Mouse (Mus musculus) forebrain, embryonic 14.5 days (tissue): ENCODE data around the gene Cpe. TPM values are rescaled to one million over a fixed set of nuclear protein-coding genes. Genes with fewer than 3 reads are reported as not detected.

ENCODE experiments used
- ATAC-seq: fragments of 200-750 bp; cut with Nextera tagmentation; 2 replicates; pipeline ENCODE4 v1.8.0; 2017; ENCODE audit warnings: mild to moderate bottlenecking, moderate library complexity
- DNase-seq: peaks from one replicate; pipeline ENCODE4 v3.0.0-alpha.2; 2015; ENCODE audit warnings: low spot score
- H3K27ac ChIP-seq: fragments of 300-500 bp; sonication (generic); 2 replicates; pipeline ENCODE4 v1.5.1; 2014; ENCODE audit warnings: low read depth, mild to moderate bottlenecking, control low read depth, low read length, moderate library complexity
- H3K27me3 ChIP-seq: fragments of 300-500 bp; sonication (generic); replicated peaks from 2 replicates; pipeline ENCODE4 v1.6.1; 2014; ENCODE audit warnings: low read length, control low read depth, mixed read lengths; ENCODE audit not compliant: control insufficient read depth, insufficient read depth
- H3K36me3 ChIP-seq: fragments of 300-500 bp; sonication (generic); 2 replicates; pipeline ENCODE4 v1.6.1; 2014; ENCODE audit warnings: low read length, control low read depth; ENCODE audit not compliant: control insufficient read depth, insufficient read depth
- H3K4me1 ChIP-seq: fragments of 300-500 bp; sonication (generic); 2 replicates; pipeline ENCODE4 v1.6.1; 2014; ENCODE audit warnings: antibody characterized with exemption, low read length, control low read depth; ENCODE audit not compliant: control insufficient read depth, insufficient read depth
- H3K4me2 ChIP-seq: fragments of 300-500 bp; sonication (generic); 2 replicates; pipeline ENCODE4 v1.6.1; 2014; ENCODE audit warnings: mild to moderate bottlenecking, control low read depth, low read length
- H3K4me3 ChIP-seq: fragments of 300-500 bp; sonication (generic); 2 replicates; pipeline ENCODE4 v1.5.1; 2014; ENCODE audit warnings: low read depth, low read length, control low read depth
- H3K9ac ChIP-seq: fragments of 300-500 bp; sonication (generic); 2 replicates; pipeline ENCODE4 v1.6.1; 2014; ENCODE audit warnings: mild to moderate bottlenecking, low read length, control low read depth, moderate library complexity
- H3K9me3 ChIP-seq: fragments of 300-500 bp; sonication (generic); replicated peaks from 2 replicates; pipeline ENCODE4 v1.6.1; 2016; ENCODE audit warnings: low read length, control low read depth, mixed read lengths; ENCODE audit not compliant: control insufficient read depth
- WGBS: fragments of 180-500 bp; shearing (Covaris S2); extraction: QIAGEN DNeasy Blood & Tissue Kit; methylation state at CpG from one replicate; pipeline ENCODE4 v1.1.7; 2014; 5-methylcytosine and 5-hydroxymethylcytosine counted together
- polyA plus RNA-seq: library from polyadenylated mRNA; unstranded; fragments of >200 nt; fragmentation: Nextera tagmentation; extraction: Ambion mirVana; gene quantifications from 2 replicates; pipeline ENCODE4 v1.2.1, GENCODE M21; 2014

Gene Cpe
- polyA plus RNA-seq, 1 experiment from 2014 or later: 438 TPM

GRCm38 (mm10) chr8:64648063-64648462 is 44.8 kb downstream of the Cpe start:
- H3K4me3 ChIP-seq: no peak overlapping the region
- H3K36me3 ChIP-seq: no peaks in the 10 kb centered on the region
- no peak overlapping the region for H3K4me2 ChIP-seq
- no peak overlapping the region for H3K9ac ChIP-seq
- H3K9me3 ChIP-seq: no peaks in the 10 kb centered on the region
- H3K27me3 ChIP-seq: no peaks in the 10 kb centered on the region
- no peak overlapping the region for H3K27ac ChIP-seq
- DNase-seq (no peak), ATAC-seq (no peak)
- no peaks in the 10 kb centered on the region for H3K4me1 ChIP-seq
- WGBS: 88% methylated on average over 4 of the region's 4 CpGs

GRCm38 (mm10) chr8:64647148-64647547 is 45.7 kb downstream of the Cpe start:
- ATAC-seq: no peak
- H3K36me3 ChIP-seq: no peaks in the 10 kb centered on the region
- H3K4me1 ChIP-seq: no peaks in the 10 kb centered on the region
- no peak overlapping the region for H3K27ac ChIP-seq
- H3K4me3 ChIP-seq: no peak overlapping the region
- H3K9ac ChIP-seq: no peak overlapping the region
- WGBS: 97% methylated on average over 3 of the region's 3 CpGs
- H3K27me3 ChIP-seq: no peaks in the 10 kb centered on the region
- no peaks in the 10 kb centered on the region for H3K9me3 ChIP-seq
- no peak for DNase-seq
- H3K4me2 ChIP-seq: no peak overlapping the region

- Histone ChIP-seq H3K4me2 (no peak overlapping the region), H3K27ac (no peak overlapping the region), H3K9me3 (no peaks in the 10 kb centered on the region), H3K4me3 (no peak overlapping the region), H3K36me3 (no peaks in the 10 kb centered on the region), H3K9ac (no peak overlapping the region), H3K4me1 (no peaks in the 10 kb centered on the region), H3K27me3 (no peaks in the 10 kb centered on the region)
- DNase-seq: no peak
- 93% methylated on average over 5 of the region's 5 CpGs for WGBS
- no peak for ATAC-seq
Measured at GRCm38 (mm10) chr8:64646421-64646820, 46.4 kb downstream of the Cpe start.

GRCm38 (mm10) chr8:64644108-64645005 is 48.5 kb downstream of the Cpe start:
- Histone ChIP-seq H3K36me3 (no peaks in the 10 kb centered on the region), H3K9ac (no peak overlapping the region), H3K4me2 (no peak overlapping the region), H3K27me3 (no peaks in the 10 kb centered on the region), H3K4me1 (peaks cover 12% of the 10 kb centered on the region), H3K4me3 (no peak overlapping the region), H3K9me3 (no peaks in the 10 kb centered on the region), H3K27ac (no peak overlapping the region; the same call in 1 of the 2 replicates)
- DNase-seq: peak; percentile 30
- 80% methylated on average over 12 of the region's 12 CpGs for WGBS
- ATAC-seq: no peak

- H3K4me3 ChIP-seq: no peak overlapping the region
- no peak overlapping the region for H3K27ac ChIP-seq
- no peak overlapping the region for H3K4me2 ChIP-seq
- no peaks in the 10 kb centered on the region for H3K36me3 ChIP-seq
- 80% methylated on average over 4 of the region's 4 CpGs for whole genome bisulfite sequencing
- no peaks in the 10 kb centered on the region for H3K9me3 ChIP-seq
- H3K4me1 ChIP-seq: peaks cover 12% of the 10 kb centered on the region
- H3K9ac ChIP-seq: no peak overlapping the region
- no peaks in the 10 kb centered on the region for H3K27me3 ChIP-seq
- DNase-seq (no peak), ATAC-seq (no peak)
Measured at GRCm38 (mm10) chr8:64643382-64643781, 49.5 kb downstream of the Cpe start.

GRCm38 (mm10) chr8:64642799-64643198 is 50.1 kb downstream of the Cpe start:
- Histone ChIP-seq H3K4me3 (no peak overlapping the region), H3K9me3 (no peaks in the 10 kb centered on the region), H3K4me1 (peaks cover 12% of the 10 kb centered on the region), H3K27ac (no peak overlapping the region), H3K36me3 (no peaks in the 10 kb centered on the region), H3K27me3 (no peaks in the 10 kb centered on the region), H3K9ac (no peak overlapping the region), H3K4me2 (no peak overlapping the region)
- no peak for DNase-seq
- no peak for ATAC-seq
- 94% methylated on average over 3 of the region's 3 CpGs for WGBS

GRCm38 (mm10) chr8:64640599-64640998 is 52.3 kb downstream of the Cpe start:
- Histone ChIP-seq H3K27me3 (no peaks in the 10 kb centered on the region), H3K4me1 (peaks cover 12% of the 10 kb centered on the region), H3K9ac (no peak overlapping the region), H3K4me3 (no peak overlapping the region), H3K9me3 (no peaks in the 10 kb centered on the region), H3K27ac (no peak overlapping the region), H3K4me2 (no peak overlapping the region), H3K36me3 (no peaks in the 10 kb centered on the region)
- peak; percentile 73 for ATAC-seq
- peak; percentile 40 for DNase-seq
- 8% methylated on average over 1 of the region's 1 CpGs for WGBS

- WGBS: 79% methylated on average over 5 of the region's 5 CpGs
Measured at GRCm38 (mm10) chr8:64639676-64640075, 53.2 kb downstream of the Cpe start.

GRCm38 (mm10) chr8:64634901-64635300 is 58.0 kb downstream of the Cpe start:
- H3K27me3 ChIP-seq: no peaks in the 10 kb centered on the region
- WGBS: 95% methylated on average over 3 of the region's 3 CpGs
- no peak for ATAC-seq

More at GRCm38 (mm10) chr8:64639676-64640075, 53.2 kb downstream of the Cpe start:
- Histone ChIP-seq H3K9ac (no peak overlapping the region), H3K4me3 (no peak overlapping the region), H3K4me1 (peaks cover 12% of the 10 kb centered on the region), H3K9me3 (no peaks in the 10 kb centered on the region), H3K27ac (no peak overlapping the region), H3K27me3 (no peaks in the 10 kb centered on the region), H3K4me2 (no peak overlapping the region), H3K36me3 (no peaks in the 10 kb centered on the region)
- DNase-seq: no peak
- ATAC-seq: no peak

More at GRCm38 (mm10) chr8:64634901-64635300, 58.0 kb downstream of the Cpe start:
- no peak overlapping the region for H3K4me2 ChIP-seq
- no peak overlapping the region for H3K9ac ChIP-seq
- peaks cover 3% of the 10 kb centered on the region; the same call in 1 of the 2 replicates for H3K4me1 ChIP-seq
- no peak for DNase-seq
- H3K27ac ChIP-seq: no peak overlapping the region
- no peak overlapping the region for H3K4me3 ChIP-seq
- no peaks in the 10 kb centered on the region for H3K36me3 ChIP-seq
- no peaks in the 10 kb centered on the region for H3K9me3 ChIP-seq
